Mouse (Mus musculus) kidney, postnatal 4 days (tissue): ENCODE data around the gene Zdhhc8.

Experiments
- DNase-seq, 2 experiments: peaks; one replicate each; pipeline ENCODE4 v3.0.0; 2021; ENCODE audit warnings: mixed read lengths in 2 of 2

Gene Zdhhc8

GRCm38 (mm10) chr16:18234671-18235388 lies at the start of gene Zdhhc8:
Gene Zdhhc8, minus strand, starts transcription at chr16:18235136.
- DNase-seq: peak; percentile 84 to 89

GRCm38 (mm10) chr16:18275166-18275565 lies 40.2 kb upstream of the Zdhhc8 start:
- DNase-seq: no peak

GRCm38 (mm10) chr16:18268182-18268581 lies 33.2 kb upstream of the Zdhhc8 start:
- DNase-seq: no peak

- no peak for DNase-seq
Observed at GRCm38 (mm10) chr16:18265024-18265423, 30.1 kb upstream of the Zdhhc8 start.

- no peak for DNase-seq
Observed at GRCm38 (mm10) chr16:18258221-18258620, 23.3 kb upstream of the Zdhhc8 start, which contains the start of gene Gm49776. Gene Gm49776, minus strand, starts transcription at chr16:18258321.

- no peak for DNase-seq
Observed at GRCm38 (mm10) chr16:18253866-18254265, 18.9 kb upstream of the Zdhhc8 start.

GRCm38 (mm10) chr16:18252736-18253135 lies 17.8 kb upstream of the Zdhhc8 start:
- no peak for DNase-seq

- peak in 1 of 2 experiments; percentile 32 for DNase-seq
Observed at GRCm38 (mm10) chr16:18250828-18251790, 16.2 kb upstream of the Zdhhc8 start.

- no peak for DNase-seq
Observed at GRCm38 (mm10) chr16:18250231-18250630, 15.3 kb upstream of the Zdhhc8 start.

GRCm38 (mm10) chr16:18249364-18249967 lies 14.5 kb upstream of the Zdhhc8 start:
- DNase-seq: peak; percentile 48 to 65

GRCm38 (mm10) chr16:18248433-18249363 lies 13.8 kb upstream of the Zdhhc8 start, which contains the start of the genes Trmt2a and Ranbp1:
Gene Trmt2a, plus strand, starts transcription at chr16:18248679.
Gene Ranbp1, minus strand, starts transcription at chr16:18248732.
- peak; percentile 99 to 100 for DNase-seq

GRCm38 (mm10) chr16:18247521-18248399 lies 12.8 kb upstream of the Zdhhc8 start:
- DNase-seq: peak in 1 of 2 experiments; percentile 60

- DNase-seq: no peak
Observed at GRCm38 (mm10) chr16:18241581-18241980, 6.6 kb upstream of the Zdhhc8 start.

GRCm38 (mm10) chr16:18236676-18237501 lies 2.0 kb upstream of the Zdhhc8 start:
- no peak for DNase-seq

- DNase-seq: peak; percentile 77 to 86
Observed at GRCm38 (mm10) chr16:18235389-18236065, 591 bp upstream of the Zdhhc8 start.

GRCm38 (mm10) chr16:18233919-18234670 lies 841 bp downstream of the Zdhhc8 start:
- peak in 1 of 2 experiments; percentile 46 for DNase-seq

- no peak for DNase-seq
Observed at GRCm38 (mm10) chr16:18233451-18233850, 1.5 kb downstream of the Zdhhc8 start.

- DNase-seq: no peak
Observed at GRCm38 (mm10) chr16:18231451-18231850, 3.5 kb downstream of the Zdhhc8 start.
